Mouse (Mus musculus): ENCODE measurements around the gene Arid1b. TPM values are rescaled to one million over a fixed set of nuclear protein-coding genes. Genes with fewer than 3 reads are reported as not detected.

The Arid1b gene
- polyA plus RNA-seq, 1 experiment from 2014 or later = 9.6 TPM

- Histone ChIP-seq H3K9ac (ENCODE audit: low read depth, low read length) (no peak overlapping the region), H3K27me3 (replicated peaks; ENCODE audit: control insufficient read depth, insufficient read depth, low read length) (no peaks in the 10 kb centered on the region), H3K4me3 (ENCODE audit: low read length) (no peak overlapping the region), H3K27ac (ENCODE audit: low read depth, low read length) (no peak overlapping the region), H3K36me3 (ENCODE audit: control insufficient read depth, insufficient read depth, low read length) (no peaks in the 10 kb centered on the region), H3K9me3 (ENCODE audit: control insufficient read depth, low read length) (no peaks in the 10 kb centered on the region), H3K4me1 (ENCODE audit: control insufficient read depth, insufficient read depth, low read depth, low read length) (peaks cover 46% of the 10 kb centered on the region), H3K4me2 (ENCODE audit: low read length) (no peak overlapping the region)
- 70% methylated on average over 12 of the region's 12 CpGs for WGBS
- ATAC-seq = no peak
Observed at GRCm38 (mm10) chr17:5009526-5010260, 15.6 kb downstream of the Arid1b start.

- H3K4me1 ChIP-seq (ENCODE audit: control insufficient read depth, insufficient read depth, low read depth, low read length) = peaks cover 38% of the 10 kb centered on the region
- no peak for ATAC-seq
- H3K4me2 ChIP-seq (ENCODE audit: low read length) = no peak overlapping the region
- H3K4me3 ChIP-seq (ENCODE audit: low read length) = no peak overlapping the region
- H3K9me3 ChIP-seq (ENCODE audit: control insufficient read depth, low read length) = no peaks in the 10 kb centered on the region
- H3K36me3 ChIP-seq (ENCODE audit: control insufficient read depth, insufficient read depth, low read length) = no peaks in the 10 kb centered on the region
- no peak overlapping the region for H3K9ac ChIP-seq (ENCODE audit: low read depth, low read length)
- H3K27me3 ChIP-seq (replicated peaks; ENCODE audit: control insufficient read depth, insufficient read depth, low read length) = no peaks in the 10 kb centered on the region
- WGBS = 77% methylated on average over 7 of the region's 7 CpGs
- H3K27ac ChIP-seq (ENCODE audit: low read depth, low read length) = no peak overlapping the region
Observed at GRCm38 (mm10) chr17:5010781-5011180, 16.6 kb downstream of the Arid1b start.

- ATAC-seq = no peak
- H3K27me3 ChIP-seq (replicated peaks; ENCODE audit: control insufficient read depth, insufficient read depth, low read length) = no peaks in the 10 kb centered on the region
Observed at GRCm38 (mm10) chr17:5012091-5012490, 18.0 kb downstream of the Arid1b start.

GRCm38 (mm10) chr17:5012517-5012916, 18.4 kb downstream of the Arid1b start:
- Histone ChIP-seq H3K4me3 (ENCODE audit: low read length) (no peak overlapping the region), H3K4me2 (ENCODE audit: low read length) (no peak overlapping the region), H3K9me3 (ENCODE audit: control insufficient read depth, low read length) (no peaks in the 10 kb centered on the region), H3K27me3 (replicated peaks; ENCODE audit: control insufficient read depth, insufficient read depth, low read length) (no peaks in the 10 kb centered on the region), H3K36me3 (ENCODE audit: control insufficient read depth, insufficient read depth, low read length) (no peaks in the 10 kb centered on the region), H3K4me1 (ENCODE audit: control insufficient read depth, insufficient read depth, low read depth, low read length) (peaks cover 26% of the 10 kb centered on the region), H3K27ac (ENCODE audit: low read depth, low read length) (no peak overlapping the region), H3K9ac (ENCODE audit: low read depth, low read length) (no peak overlapping the region)
- ATAC-seq = no peak
- 65% methylated on average over 4 of the region's 4 CpGs for WGBS

More at GRCm38 (mm10) chr17:5012091-5012490, 18.0 kb downstream of the Arid1b start:
- no peaks in the 10 kb centered on the region for H3K36me3 ChIP-seq (ENCODE audit: control insufficient read depth, insufficient read depth, low read length)
- no peak overlapping the region for H3K4me2 ChIP-seq (ENCODE audit: low read length)
- H3K27ac ChIP-seq (ENCODE audit: low read depth, low read length) = no peak overlapping the region
- no peaks in the 10 kb centered on the region for H3K9me3 ChIP-seq (ENCODE audit: control insufficient read depth, low read length)
- no peak overlapping the region for H3K9ac ChIP-seq (ENCODE audit: low read depth, low read length)
- H3K4me3 ChIP-seq (ENCODE audit: low read length) = no peak overlapping the region
- 49% methylated on average over 3 of the region's 3 CpGs for WGBS
- peaks cover 30% of the 10 kb centered on the region for H3K4me1 ChIP-seq (ENCODE audit: control insufficient read depth, insufficient read depth, low read depth, low read length)

GRCm38 (mm10) chr17:5014327-5014957, 20.3 kb downstream of the Arid1b start:
- Histone ChIP-seq H3K4me1 (ENCODE audit: control insufficient read depth, insufficient read depth, low read depth, low read length) (peaks cover 9% of the 10 kb centered on the region), H3K27me3 (replicated peaks; ENCODE audit: control insufficient read depth, insufficient read depth, low read length) (no peaks in the 10 kb centered on the region), H3K4me2 (ENCODE audit: low read length) (no peak overlapping the region), H3K27ac (ENCODE audit: low read depth, low read length) (no peak overlapping the region), H3K4me3 (ENCODE audit: low read length) (no peak overlapping the region), H3K36me3 (ENCODE audit: control insufficient read depth, insufficient read depth, low read length) (no peaks in the 10 kb centered on the region), H3K9ac (ENCODE audit: low read depth, low read length) (no peak overlapping the region), H3K9me3 (ENCODE audit: control insufficient read depth, low read length) (no peaks in the 10 kb centered on the region)
- ATAC-seq = no peak
- WGBS = 80% methylated on average over 23 of the region's 23 CpGs

- no peak for ATAC-seq
- Histone ChIP-seq H3K4me1 (ENCODE audit: control insufficient read depth, insufficient read depth, low read depth, low read length) (peaks cover 13% of the 10 kb centered on the region), H3K4me3 (ENCODE audit: low read length) (no peak overlapping the region), H3K27ac (ENCODE audit: low read depth, low read length) (no peak overlapping the region), H3K9me3 (ENCODE audit: control insufficient read depth, low read length) (no peaks in the 10 kb centered on the region), H3K4me2 (ENCODE audit: low read length) (no peak overlapping the region), H3K36me3 (ENCODE audit: control insufficient read depth, insufficient read depth, low read length) (no peaks in the 10 kb centered on the region), H3K27me3 (replicated peaks; ENCODE audit: control insufficient read depth, insufficient read depth, low read length) (no peaks in the 10 kb centered on the region), H3K9ac (ENCODE audit: low read depth, low read length) (no peak overlapping the region)
- 42% methylated on average over 4 of the region's 4 CpGs for WGBS
Observed at GRCm38 (mm10) chr17:5016404-5016803, 22.3 kb downstream of the Arid1b start.

- ATAC-seq = no peak
- 91% methylated on average over 10 of the region's 10 CpGs for WGBS
Observed at GRCm38 (mm10) chr17:5017065-5017464, 22.9 kb downstream of the Arid1b start.

GRCm38 (mm10) chr17:5021303-5022003, 27.3 kb downstream of the Arid1b start:
- no peak overlapping the region for H3K27ac ChIP-seq (ENCODE audit: low read depth, low read length)
- ATAC-seq = no peak

More at GRCm38 (mm10) chr17:5017065-5017464, 22.9 kb downstream of the Arid1b start:
- Histone ChIP-seq H3K4me2 (ENCODE audit: low read length) (no peak overlapping the region), H3K27ac (ENCODE audit: low read depth, low read length) (no peak overlapping the region), H3K9ac (ENCODE audit: low read depth, low read length) (no peak overlapping the region), H3K4me1 (ENCODE audit: control insufficient read depth, insufficient read depth, low read depth, low read length) (peaks cover 19% of the 10 kb centered on the region), H3K36me3 (ENCODE audit: control insufficient read depth, insufficient read depth, low read length) (no peaks in the 10 kb centered on the region), H3K4me3 (ENCODE audit: low read length) (no peak overlapping the region), H3K9me3 (ENCODE audit: control insufficient read depth, low read length) (no peaks in the 10 kb centered on the region), H3K27me3 (replicated peaks; ENCODE audit: control insufficient read depth, insufficient read depth, low read length) (no peaks in the 10 kb centered on the region)

GRCm38 (mm10) chr17:5022019-5022544, 27.9 kb downstream of the Arid1b start:
- H3K27me3 ChIP-seq (replicated peaks; ENCODE audit: control insufficient read depth, insufficient read depth, low read length) = no peaks in the 10 kb centered on the region
- 59% methylated on average over 9 of the region's 9 CpGs for WGBS
- no peak overlapping the region for H3K9ac ChIP-seq (ENCODE audit: low read depth, low read length)
- ATAC-seq = no peak
- no peak overlapping the region for H3K4me3 ChIP-seq (ENCODE audit: low read length)
- H3K36me3 ChIP-seq (ENCODE audit: control insufficient read depth, insufficient read depth, low read length) = no peaks in the 10 kb centered on the region
- no peak overlapping the region for H3K4me2 ChIP-seq (ENCODE audit: low read length)
- no peaks in the 10 kb centered on the region for H3K9me3 ChIP-seq (ENCODE audit: control insufficient read depth, low read length)
- H3K27ac ChIP-seq (ENCODE audit: low read depth, low read length) = no peak overlapping the region
- H3K4me1 ChIP-seq (ENCODE audit: control insufficient read depth, insufficient read depth, low read depth, low read length) = peaks cover 32% of the 10 kb centered on the region

More at GRCm38 (mm10) chr17:5021303-5022003, 27.3 kb downstream of the Arid1b start:
- Histone ChIP-seq H3K9ac (ENCODE audit: low read depth, low read length) (no peak overlapping the region), H3K36me3 (ENCODE audit: control insufficient read depth, insufficient read depth, low read length) (no peaks in the 10 kb centered on the region), H3K4me2 (ENCODE audit: low read length) (no peak overlapping the region), H3K4me3 (ENCODE audit: low read length) (no peak overlapping the region), H3K9me3 (ENCODE audit: control insufficient read depth, low read length) (no peaks in the 10 kb centered on the region), H3K27me3 (replicated peaks; ENCODE audit: control insufficient read depth, insufficient read depth, low read length) (no peaks in the 10 kb centered on the region), H3K4me1 (ENCODE audit: control insufficient read depth, insufficient read depth, low read depth, low read length) (peaks cover 32% of the 10 kb centered on the region)
- WGBS = 29% methylated on average over 11 of the region's 11 CpGs

Measured in hindbrain, embryonic 16.5 days (tissue).